Mouse (Mus musculus) embryonic fibroblast, embryonic 13.5 days (primary cell): ENCODE measurements at regions not wholly inside any gene's neighbourhood (a gene's known extent, or its start where the extent isn't known, plus 50 kb on each side); places are given as distances from the start of the nearest gene placed in this dataset.

ENCODE experiments used
- CTCF ChIP-seq: IDR thresholded peaks from 2 replicates; pipeline ENCODE4 v1.5.1; 2011; ENCODE audit warnings: mild to moderate bottlenecking, control low read depth, low read length, moderate library complexity, borderline replicate concordance; ENCODE audit not compliant: insufficient read depth
- POLR2A ChIP-seq: IDR thresholded peaks from 2 replicates; pipeline ENCODE4 v1.6.1; 2011; ENCODE audit warnings: low read depth, mild to moderate bottlenecking, control low read depth, low read length, moderate library complexity

- TF ChIP-seq POLR2A (no peak), CTCF (no peak)
Observed at GRCm38 (mm10) chr13:107758327-107759095, 285.7 kb upstream of the Smim15 start.
